Mouse (Mus musculus): Measurements from ENCODE around the gene Gpat2. TPM values are rescaled to one million over a fixed set of nuclear protein-coding genes. Genes with fewer than 3 reads are reported as not detected.

Gpat2 gene
- polyA plus RNA-seq, 1 experiment from 2014 or later: 0.10 TPM

- H3K27ac ChIP-seq (replicated peaks): no peak overlapping the region
- WGBS: 74% methylated on average over 6 of the region's 6 CpGs
- H3K4me3 ChIP-seq: no peak overlapping the region
- no peaks in the 10 kb centered on the region for H3K4me1 ChIP-seq
- DNase-seq (ENCODE audit: low spot score): no peak
- no peaks in the 10 kb centered on the region for H3K9me3 ChIP-seq (replicated peaks)
- H3K36me3 ChIP-seq: no peaks in the 10 kb centered on the region
- peaks cover 26% of the 10 kb centered on the region for H3K27me3 ChIP-seq (ENCODE audit: low read depth, poor library complexity, severe bottlenecking)
These were observed 26.7 kb downstream of the Gpat2 start for GRCm38 (mm10) chr2:127451748-127452147.

- Histone ChIP-seq H3K27ac (replicated peaks) (no peak overlapping the region), H3K4me3 (no peak overlapping the region), H3K27me3 (ENCODE audit: low read depth, poor library complexity, severe bottlenecking) (peaks cover 26% of the 10 kb centered on the region), H3K4me1 (no peaks in the 10 kb centered on the region), H3K36me3 (no peaks in the 10 kb centered on the region), H3K9me3 (replicated peaks) (no peaks in the 10 kb centered on the region)
- no peak for DNase-seq (ENCODE audit: low spot score)
- 79% methylated on average over 9 of the region's 9 CpGs for WGBS
These were observed 28.1 kb downstream of the Gpat2 start for GRCm38 (mm10) chr2:127453141-127453540.

- H3K9me3 ChIP-seq (replicated peaks): no peaks in the 10 kb centered on the region
- H3K27me3 ChIP-seq (ENCODE audit: low read depth, poor library complexity, severe bottlenecking): peaks cover 26% of the 10 kb centered on the region
- peak; percentile 73 for DNase-seq (ENCODE audit: low spot score)
- WGBS: 3% methylated on average over 5 of the region's 5 CpGs
- no peaks in the 10 kb centered on the region for H3K4me1 ChIP-seq
- H3K27ac ChIP-seq (replicated peaks): no peak overlapping the region
- H3K36me3 ChIP-seq: no peaks in the 10 kb centered on the region
- H3K4me3 ChIP-seq: no peak overlapping the region
These were observed 28.8 kb downstream of the Gpat2 start for GRCm38 (mm10) chr2:127453764-127454163.

- Histone ChIP-seq H3K36me3 (no peaks in the 10 kb centered on the region), H3K27me3 (ENCODE audit: low read depth, poor library complexity, severe bottlenecking) (peaks cover 7% of the 10 kb centered on the region), H3K9me3 (replicated peaks) (no peaks in the 10 kb centered on the region), H3K27ac (replicated peaks) (no peak overlapping the region), H3K4me1 (0 out of 2 replicates have a peak, but pooled peaks cover 4% of the 10 kb centered on the region), H3K4me3 (no peak overlapping the region)
- WGBS: 78% methylated on average over 2 of the region's 2 CpGs
- DNase-seq (ENCODE audit: low spot score): no peak
These were observed 34.3 kb downstream of the Gpat2 start for GRCm38 (mm10) chr2:127459341-127459740.

GRCm38 (mm10) chr2:127461351-127461750 is 36.4 kb downstream of the Gpat2 start:
- no peak for DNase-seq (ENCODE audit: low spot score)
- H3K9me3 ChIP-seq (replicated peaks): no peaks in the 10 kb centered on the region
- peaks cover 7% of the 10 kb centered on the region for H3K27me3 ChIP-seq (ENCODE audit: low read depth, poor library complexity, severe bottlenecking)
- H3K36me3 ChIP-seq: no peaks in the 10 kb centered on the region
- WGBS: 63% methylated on average over 9 of the region's 9 CpGs
- H3K27ac ChIP-seq (replicated peaks): no peak overlapping the region
- H3K4me3 ChIP-seq: no peak overlapping the region
- 0 out of 2 replicates have a peak, but pooled peaks cover 4% of the 10 kb centered on the region for H3K4me1 ChIP-seq

- Histone ChIP-seq H3K4me3 (no peak overlapping the region), H3K36me3 (no peaks in the 10 kb centered on the region), H3K27ac (replicated peaks) (no peak overlapping the region), H3K4me1 (0 out of 2 replicates have a peak, but pooled peaks cover 4% of the 10 kb centered on the region), H3K9me3 (replicated peaks) (no peaks in the 10 kb centered on the region), H3K27me3 (ENCODE audit: low read depth, poor library complexity, severe bottlenecking) (peaks cover 7% of the 10 kb centered on the region)
- WGBS: 16% methylated on average over 8 of the region's 8 CpGs
- peak; percentile 63 for DNase-seq (ENCODE audit: low spot score)
These were observed 37.3 kb downstream of the Gpat2 start for GRCm38 (mm10) chr2:127462314-127462713.

- Histone ChIP-seq H3K4me1 (no peaks in the 10 kb centered on the region), H3K27ac (replicated peaks) (no peak overlapping the region), H3K9me3 (replicated peaks) (no peaks in the 10 kb centered on the region), H3K36me3 (no peaks in the 10 kb centered on the region), H3K4me3 (no peak overlapping the region), H3K27me3 (ENCODE audit: low read depth, poor library complexity, severe bottlenecking) (no peaks in the 10 kb centered on the region)
- DNase-seq (ENCODE audit: low spot score): no peak
- WGBS: 86% methylated on average over 5 of the region's 5 CpGs
These were observed 45.2 kb downstream of the Gpat2 start for GRCm38 (mm10) chr2:127470183-127470582.

- 93% methylated on average over 10 of the region's 10 CpGs for WGBS
These were observed 45.7 kb downstream of the Gpat2 start for GRCm38 (mm10) chr2:127470661-127471060.

GRCm38 (mm10) chr2:127471281-127471680 is 46.3 kb downstream of the Gpat2 start:
- 90% methylated on average over 8 of the region's 8 CpGs for WGBS
- no peaks in the 10 kb centered on the region for H3K4me1 ChIP-seq
- H3K36me3 ChIP-seq: no peaks in the 10 kb centered on the region
- H3K27me3 ChIP-seq (ENCODE audit: low read depth, poor library complexity, severe bottlenecking): no peaks in the 10 kb centered on the region
- H3K4me3 ChIP-seq: no peak overlapping the region
- no peaks in the 10 kb centered on the region for H3K9me3 ChIP-seq (replicated peaks)
- H3K27ac ChIP-seq (replicated peaks): no peak overlapping the region
- no peak for DNase-seq (ENCODE audit: low spot score)

More at GRCm38 (mm10) chr2:127470661-127471060, 45.7 kb downstream of the Gpat2 start:
- Histone ChIP-seq H3K9me3 (replicated peaks) (no peaks in the 10 kb centered on the region), H3K36me3 (no peaks in the 10 kb centered on the region), H3K27ac (replicated peaks) (no peak overlapping the region), H3K4me3 (no peak overlapping the region), H3K4me1 (no peaks in the 10 kb centered on the region), H3K27me3 (ENCODE audit: low read depth, poor library complexity, severe bottlenecking) (no peaks in the 10 kb centered on the region)
- no peak for DNase-seq (ENCODE audit: low spot score)

GRCm38 (mm10) chr2:127472279-127472678 is 47.3 kb downstream of the Gpat2 start:
- H3K4me1 ChIP-seq: no peaks in the 10 kb centered on the region
- no peak overlapping the region for H3K27ac ChIP-seq (replicated peaks)
- no peaks in the 10 kb centered on the region for H3K36me3 ChIP-seq
- 70% methylated on average over 3 of the region's 3 CpGs for WGBS
- H3K9me3 ChIP-seq (replicated peaks): no peaks in the 10 kb centered on the region
- no peak for DNase-seq (ENCODE audit: low spot score)
- no peak overlapping the region for H3K4me3 ChIP-seq
- H3K27me3 ChIP-seq (ENCODE audit: low read depth, poor library complexity, severe bottlenecking): no peaks in the 10 kb centered on the region

- WGBS: 73% methylated on average over 4 of the region's 4 CpGs
- Histone ChIP-seq H3K9me3 (replicated peaks) (no peaks in the 10 kb centered on the region), H3K27me3 (ENCODE audit: low read depth, poor library complexity, severe bottlenecking) (peaks cover 60% of the 10 kb centered on the region), H3K27ac (replicated peaks) (no peak overlapping the region), H3K36me3 (no peaks in the 10 kb centered on the region), H3K4me1 (peaks cover 24% of the 10 kb centered on the region), H3K4me3 (no peak overlapping the region)
- DNase-seq (ENCODE audit: low spot score): no peak
These were observed 54.2 kb downstream of the Gpat2 start for GRCm38 (mm10) chr2:127479210-127479609.

- 67% methylated on average over 10 of the region's 10 CpGs for WGBS
- Histone ChIP-seq H3K4me1 (peaks cover 30% of the 10 kb centered on the region), H3K9me3 (replicated peaks) (no peaks in the 10 kb centered on the region), H3K27me3 (ENCODE audit: low read depth, poor library complexity, severe bottlenecking) (peaks cover 65% of the 10 kb centered on the region), H3K4me3 (no peak overlapping the region), H3K36me3 (no peaks in the 10 kb centered on the region), H3K27ac (replicated peaks) (no peak overlapping the region)
- no peak for DNase-seq (ENCODE audit: low spot score)
These were observed 54.8 kb downstream of the Gpat2 start for GRCm38 (mm10) chr2:127479763-127480162.

GRCm38 (mm10) chr2:127481841-127482532 is 57.0 kb downstream of the Gpat2 start:
- DNase-seq (ENCODE audit: low spot score): peak; percentile 47
- peaks cover 33% of the 10 kb centered on the region for H3K4me1 ChIP-seq
- H3K36me3 ChIP-seq: no peaks in the 10 kb centered on the region
- peak overlapping the region; percentile 59 for H3K4me3 ChIP-seq
- no peaks in the 10 kb centered on the region for H3K9me3 ChIP-seq (replicated peaks)
- H3K27ac ChIP-seq (replicated peaks): no peak overlapping the region; the same call in 1 of the 2 replicates
- WGBS: under 1% methylated on average over 59 of the region's 59 CpGs
- H3K27me3 ChIP-seq (ENCODE audit: low read depth, poor library complexity, severe bottlenecking): peaks cover 86% of the 10 kb centered on the region
